Mouse (Mus musculus): ENCODE data around the gene Map3k11.

GRCm38 (mm10) chr19:5715793-5716688 is 27.5 kb downstream of the Map3k11 start:
- TF ChIP-seq GATA1 (IDR thresholded peaks at IDR 0.05; ENCODE audit: low read length), result no peak
- TF ChIP-seq TAL1 (IDR thresholded peaks at IDR 0.05; ENCODE audit: low read length), result no peak

Measured in erythroblast, embryonic 14.5 days (primary cell).